Comparison of ENCODE assay signal across 22 mouse cellular contexts in genomic region chr7:121966169-121966568, GRCm38 (mm10).
"Had no signal": no experiment of that assay in that cellular context is flagged by ENCODE, and none has a peak within 500 bp of the region (broad histone marks: within the 10 kb centered on the region; RNA-seq: fewer than 3 reads in every experiment).

No protein-coding gene starts in this region.

- DNase-seq: kidney, adult 2 months; kidney, postnatal 25 days; layer of hippocampus, adult 9-11 months; liver; liver, embryonic 13.5 days; liver, postnatal 0 days; lung, embryonic 14.5 days; right cerebral cortex, postnatal 25 days; thymus, adult 18-20 months; thymus, postnatal 14 days; thymus, postnatal 4 days had no signal

- H3K9me3 ChIP-seq: limb, embryonic 10.5 days; limb, embryonic 13.5 days; liver, embryonic 13.5 days; midbrain, embryonic 12.5 days; midbrain, embryonic 15.5 days; neural tube, embryonic 12.5 days; neural tube, embryonic 15.5 days had no signal

- H3K4me1 ChIP-seq: limb, embryonic 10.5 days; limb, embryonic 13.5 days; midbrain, embryonic 12.5 days; midbrain, embryonic 15.5 days; neural tube, embryonic 12.5 days; neural tube, embryonic 15.5 days had no signal

- ATAC-seq: intestine, embryonic 16.5 days; liver, postnatal 0 days; lung, postnatal 0 days; midbrain, embryonic 15.5 days had no signal

- H3K4me2 ChIP-seq: limb, embryonic 13.5 days; liver, embryonic 13.5 days; lung, embryonic 14.5 days; midbrain, embryonic 12.5 days; midbrain, embryonic 15.5 days; neural tube, embryonic 12.5 days; neural tube, embryonic 15.5 days had no signal

- H3K27me3 ChIP-seq: limb, embryonic 13.5 days; liver, embryonic 13.5 days; midbrain, embryonic 12.5 days; midbrain, embryonic 15.5 days; neural tube, embryonic 12.5 days; neural tube, embryonic 15.5 days had no signal

- H3K4me3 ChIP-seq: layer of hippocampus, adult 2 months; limb, embryonic 10.5 days; limb, embryonic 13.5 days; liver, embryonic 13.5 days; midbrain, embryonic 12.5 days; midbrain, embryonic 15.5 days; neural tube, embryonic 12.5 days; neural tube, embryonic 15.5 days had no signal

- H3K9ac ChIP-seq: limb, embryonic 13.5 days; liver, embryonic 13.5 days; liver, postnatal 0 days; lung, embryonic 14.5 days; midbrain, embryonic 12.5 days; midbrain, embryonic 15.5 days; neural tube, embryonic 12.5 days; neural tube, embryonic 15.5 days had no signal

- H3K27ac ChIP-seq: kidney, postnatal 0 days; layer of hippocampus, adult 2 months; limb, embryonic 10.5 days; limb, embryonic 13.5 days; liver, embryonic 13.5 days; macrophage; midbrain, embryonic 12.5 days; midbrain, embryonic 15.5 days; neural tube, embryonic 12.5 days; neural tube, embryonic 15.5 days had no signal
